Mouse (Mus musculus) cerebellum, adult 8-10 months (tissue): Measurements from ENCODE around the gene Tcam1.

ENCODE experiments used
- DNase-seq: peaks from one replicate; pipeline ENCODE4 v3.0.0; 2022

The Tcam1 gene

DNA sequence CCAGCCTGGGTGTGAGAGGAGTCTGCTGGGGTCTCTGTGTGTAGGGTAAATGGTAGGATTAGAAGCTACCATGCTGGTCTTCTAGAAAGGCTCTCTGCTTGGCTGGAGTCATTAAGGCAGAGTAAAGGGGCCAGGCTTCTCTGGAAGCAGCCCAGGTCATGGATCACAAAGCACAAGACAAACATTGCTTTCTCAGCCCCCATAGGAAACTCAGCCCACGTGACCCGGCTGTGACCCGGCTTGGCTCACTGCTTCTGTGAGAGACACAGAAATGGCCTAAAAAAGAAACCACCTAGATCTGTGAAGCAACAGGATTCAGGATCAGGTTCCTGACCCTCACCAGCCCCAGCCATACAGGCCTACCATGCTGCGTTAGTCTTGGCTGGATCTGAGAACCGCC lies 48.4 kb downstream of the Tcam1 start:
- no peak for DNase-seq

DNA sequence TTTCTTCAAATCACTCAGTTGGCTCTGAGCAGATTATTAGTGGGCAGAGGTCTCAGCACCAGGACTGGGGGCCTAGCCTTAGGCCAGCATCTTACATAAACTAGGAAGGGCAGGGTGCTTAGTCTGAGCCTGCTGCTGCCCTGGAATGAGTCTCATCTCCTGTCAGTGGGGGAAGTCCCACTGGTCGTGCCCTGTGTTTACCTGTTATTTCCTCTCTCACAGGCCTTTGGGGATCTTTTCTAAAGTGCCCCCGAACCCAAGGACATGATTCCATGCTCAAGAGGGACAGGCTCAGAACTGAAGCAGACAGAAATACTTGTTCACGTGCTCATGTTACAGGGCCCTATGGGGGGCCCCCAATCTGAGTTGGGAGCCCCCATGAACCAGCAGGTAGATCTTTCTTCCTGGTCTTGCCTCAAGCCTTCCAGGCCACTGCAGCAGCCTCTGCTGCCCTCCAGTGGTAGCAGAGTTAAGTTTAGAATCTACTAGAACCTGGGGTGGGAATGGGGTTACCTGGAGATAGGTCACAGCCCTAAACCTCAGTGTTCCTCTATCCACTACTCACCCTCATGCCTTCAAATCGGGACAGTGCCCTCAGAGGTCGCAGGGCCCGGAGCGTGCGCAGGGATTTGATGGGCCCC lies 49.2 kb downstream of the Tcam1 start:
- peak; percentile 69 for DNase-seq

DNA sequence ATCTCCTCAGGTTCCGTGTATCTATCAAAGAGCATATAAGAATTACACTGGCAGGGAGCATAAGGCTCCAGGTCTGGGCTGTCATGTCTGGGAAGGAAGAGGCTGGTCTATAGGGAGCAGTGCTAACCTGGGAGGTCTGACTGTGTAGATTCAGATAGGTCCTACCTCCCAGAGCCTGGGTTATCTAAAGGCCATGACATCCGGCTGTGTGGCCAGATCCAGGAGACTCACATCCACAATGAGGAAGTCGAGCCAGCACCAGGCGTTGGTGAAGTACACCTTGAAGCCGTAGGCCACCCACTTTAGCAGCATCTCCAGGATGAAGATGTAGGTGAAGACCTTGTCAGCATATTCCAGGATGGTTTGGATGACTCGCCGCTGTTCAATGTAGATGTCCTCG lies 50.0 kb downstream of the Tcam1 start:
- DNase-seq, result no peak

DNA sequence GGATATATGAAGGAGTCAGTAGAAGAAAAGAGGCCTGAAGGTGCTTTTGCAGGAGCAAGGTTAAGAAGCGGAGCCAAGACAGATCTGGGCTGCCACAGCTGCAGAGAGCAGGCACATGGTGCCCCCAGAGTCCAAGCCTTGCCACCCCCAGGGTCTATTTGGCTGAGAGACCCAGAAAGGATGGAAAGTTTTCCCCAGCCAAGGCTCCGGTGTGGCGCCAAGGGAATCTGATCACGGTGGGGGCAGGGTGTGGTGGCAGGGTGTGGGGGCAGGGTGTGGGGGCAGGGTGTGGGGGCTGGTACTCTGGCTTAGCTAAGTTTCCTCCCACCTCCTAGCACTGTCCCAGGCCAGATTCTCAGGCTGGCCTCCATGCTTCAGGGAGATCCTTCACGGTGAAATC lies 52.0 kb downstream of the Tcam1 start:
- DNase-seq, result no peak

DNA sequence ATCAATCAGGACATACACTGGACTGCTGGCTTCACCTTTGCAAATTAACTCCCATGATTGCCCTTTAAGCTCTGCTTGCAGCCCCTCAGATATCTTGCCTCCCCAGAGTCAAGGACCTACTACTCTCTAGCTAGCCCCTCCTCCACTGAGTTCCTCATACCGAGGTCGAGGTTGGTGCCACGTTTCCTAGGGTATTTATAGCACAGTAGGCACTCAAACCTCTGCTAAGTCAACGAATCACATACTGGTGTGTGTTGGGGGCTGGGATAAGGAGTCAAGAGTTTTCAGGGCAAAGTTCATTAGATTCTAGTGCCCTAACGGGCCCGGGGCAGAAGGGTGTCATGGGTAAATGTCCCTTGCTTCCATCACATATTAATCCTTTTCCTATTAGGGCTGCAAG lies 52.7 kb downstream of the Tcam1 start:
- no peak for DNase-seq

DNA sequence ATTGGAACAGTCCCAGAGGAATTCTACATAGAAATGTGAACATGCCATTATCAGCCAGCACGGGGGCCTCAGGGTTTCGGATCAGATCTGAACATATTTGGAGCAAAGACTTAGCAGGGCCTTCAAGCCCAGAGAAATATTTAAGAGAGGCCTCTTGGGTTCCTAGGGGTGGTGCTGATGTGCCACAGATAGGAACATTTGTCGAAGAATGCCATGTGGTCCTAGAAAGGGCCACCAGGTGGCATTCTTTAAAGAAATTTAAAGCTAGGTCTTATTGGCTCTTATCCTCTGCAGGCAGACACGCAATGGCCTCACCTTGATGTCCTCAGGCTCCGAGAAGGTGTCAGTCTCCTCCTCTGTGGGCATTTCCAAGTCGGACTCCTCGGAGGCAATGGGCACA lies 53.2 kb downstream of the Tcam1 start:
- DNase-seq, result no peak

DNA sequence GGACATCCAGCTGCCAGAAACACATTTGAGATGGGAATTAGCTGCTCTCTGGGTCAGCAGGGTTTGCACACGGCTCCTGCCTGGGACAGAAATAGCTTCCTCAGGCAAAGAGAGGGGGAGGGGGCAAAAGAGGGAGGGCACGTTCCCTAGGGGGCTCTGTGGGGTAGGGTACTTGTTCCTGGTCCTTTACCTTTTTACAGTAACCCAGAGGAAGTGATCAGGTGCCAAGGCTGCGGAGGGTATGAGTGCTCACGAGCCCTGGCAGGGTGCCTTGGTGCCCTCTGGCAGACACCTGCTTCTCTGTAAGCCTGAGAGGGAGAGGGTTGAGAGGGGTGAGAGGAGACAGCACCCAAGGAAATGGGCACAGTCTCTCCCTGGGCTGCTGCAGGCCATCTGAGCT lies 56.0 kb downstream of the Tcam1 start:
- DNase-seq, result no peak

DNA sequence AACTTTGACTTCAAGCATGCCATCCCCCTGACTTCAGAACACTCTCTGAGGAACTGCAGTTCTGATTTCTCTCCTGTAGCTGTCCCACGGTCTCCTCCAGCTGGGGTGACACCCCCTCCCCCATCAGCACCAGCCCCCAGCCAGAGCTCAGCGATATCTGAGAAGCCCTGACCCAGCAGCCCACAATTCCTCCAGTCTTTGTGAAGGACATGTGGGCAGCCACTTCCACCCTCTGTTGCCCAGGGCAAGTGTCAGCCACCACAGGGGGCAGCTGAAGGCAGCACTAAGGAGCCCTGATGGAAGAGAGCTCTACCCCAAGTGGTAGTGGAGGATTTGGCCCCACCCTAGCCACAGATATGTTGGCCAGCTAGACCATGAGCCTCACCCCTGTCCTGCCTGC lies 57.6 kb downstream of the Tcam1 start:
- no peak for DNase-seq

DNA sequence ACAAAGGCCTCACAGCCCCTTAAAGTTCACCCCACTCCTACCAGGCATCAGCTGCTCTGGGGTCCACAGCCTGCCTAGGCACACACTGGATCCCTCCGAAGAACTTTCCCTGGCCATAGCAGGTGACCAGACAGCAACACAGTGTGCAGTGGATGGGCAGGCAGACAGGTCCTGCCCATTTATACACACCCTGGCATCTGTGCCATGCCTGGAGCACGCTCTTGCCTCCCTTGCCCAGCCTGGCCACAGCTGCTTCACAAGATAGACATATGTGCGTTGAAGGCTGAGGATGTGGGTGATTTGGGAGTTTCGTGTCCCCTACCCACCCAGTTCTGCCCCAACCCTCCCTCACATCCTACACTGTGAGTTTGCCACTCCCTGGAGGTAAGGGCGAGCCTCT lies 61.6 kb downstream of the Tcam1 start:
- no peak for DNase-seq
